Mouse (Mus musculus): ENCODE data around the gene Tbx3.

DNA sequence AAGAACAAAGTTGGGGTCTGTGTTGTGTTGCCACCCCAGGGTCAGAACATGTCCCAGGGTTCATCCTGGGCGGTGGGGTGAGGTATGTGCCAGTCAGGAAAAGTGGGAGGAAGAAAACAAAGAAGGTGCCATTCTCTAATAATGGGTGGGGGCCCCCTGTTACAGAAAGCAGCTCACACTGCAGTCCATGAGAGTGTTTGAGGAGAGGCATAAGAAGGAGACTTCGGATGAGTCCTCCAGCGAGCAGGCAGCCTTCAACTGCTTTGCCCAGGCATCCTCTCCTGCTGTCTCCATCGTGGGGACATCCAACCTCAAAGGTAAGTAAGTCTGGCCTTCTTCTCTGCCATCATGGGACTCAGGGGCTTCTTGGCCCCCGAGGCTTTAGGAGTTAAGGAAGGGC, 8.0 kb downstream of the Tbx3 start:
- no peak for TF ChIP-seq EP300 (IDR thresholded peaks at IDR 0.05; ENCODE audit: low read depth)
- no peak for TF ChIP-seq CTCF (IDR thresholded peaks at IDR 0.05; ENCODE audit: low read depth)
